Mouse (Mus musculus) cerebellum, postnatal 36 days (tissue): ENCODE data around the gene Bzw2.
A peak's percentile ranks its signal among the peaks of the same experiment; 100 is the strongest.

Experiments
- DNase-seq, 2 experiments: peaks; one replicate each; pipeline ENCODE4 v3.0.0; 2021 to 2022; ENCODE audit warnings: mixed read lengths in 2 of 2

Gene Bzw2

DNA sequence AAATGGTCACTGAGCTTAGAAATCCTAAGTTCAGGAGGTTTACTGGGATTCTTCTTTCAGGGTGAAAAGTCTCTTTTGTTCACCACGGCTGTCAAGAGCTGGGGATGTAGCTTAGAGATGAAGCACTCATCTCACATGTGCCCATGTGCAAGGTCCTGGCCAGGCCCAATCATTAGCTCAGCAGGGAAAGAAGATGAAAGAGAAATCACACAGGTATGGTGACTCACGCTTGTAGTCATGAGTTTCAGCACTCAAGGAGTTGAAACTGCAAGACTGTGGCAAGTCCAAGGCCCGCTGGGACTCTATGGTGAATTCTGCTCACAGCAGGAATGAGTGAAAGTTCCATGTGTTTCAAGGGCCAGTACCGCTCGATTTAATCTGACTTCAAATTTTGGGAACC is 23.8 kb downstream of the Bzw2 start:
- DNase-seq = no peak

DNA sequence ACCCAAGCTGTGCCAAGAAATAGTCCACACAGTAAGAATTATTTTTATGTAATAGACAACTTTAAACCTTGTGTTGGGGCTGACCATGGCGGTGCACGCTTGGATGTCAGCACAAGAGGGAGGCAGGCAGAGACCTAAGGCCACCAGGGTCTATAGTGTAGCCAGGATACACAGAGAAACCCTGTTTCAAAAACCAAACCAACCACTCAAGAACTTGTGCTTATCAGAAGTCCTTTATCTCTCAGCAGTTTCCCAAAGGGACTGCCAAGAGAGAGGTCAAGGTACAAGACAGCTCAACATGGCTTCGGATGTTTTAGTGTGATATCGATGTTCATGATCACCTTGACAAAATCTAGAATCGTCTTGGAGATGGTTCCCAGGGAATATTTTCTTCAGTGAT is 24.3 kb downstream of the Bzw2 start:
- DNase-seq = no peak

- no peak for DNase-seq
Observed at GRCm38 (mm10) chr12:36132668-36133067, 25.2 kb downstream of the Bzw2 start.

DNA sequence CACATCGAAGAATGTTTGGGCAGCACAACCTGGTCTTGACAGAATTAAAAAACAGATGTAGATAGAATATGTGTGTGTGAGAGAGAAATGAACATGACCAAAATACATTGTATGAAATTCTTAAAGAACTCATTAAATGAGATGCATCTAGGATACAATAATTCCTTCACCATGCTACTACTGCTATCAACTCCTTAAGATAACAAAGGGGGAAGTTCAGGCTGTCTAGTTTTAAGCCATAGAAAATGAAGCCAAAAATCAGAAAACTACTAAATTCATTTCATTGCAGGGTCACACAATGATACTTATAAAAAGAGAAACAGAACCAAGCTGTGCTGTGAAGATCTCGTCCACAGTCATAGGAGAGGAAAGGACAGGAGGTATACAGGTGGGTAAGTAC is 25.6 kb downstream of the Bzw2 start:
- no peak for DNase-seq

DNA sequence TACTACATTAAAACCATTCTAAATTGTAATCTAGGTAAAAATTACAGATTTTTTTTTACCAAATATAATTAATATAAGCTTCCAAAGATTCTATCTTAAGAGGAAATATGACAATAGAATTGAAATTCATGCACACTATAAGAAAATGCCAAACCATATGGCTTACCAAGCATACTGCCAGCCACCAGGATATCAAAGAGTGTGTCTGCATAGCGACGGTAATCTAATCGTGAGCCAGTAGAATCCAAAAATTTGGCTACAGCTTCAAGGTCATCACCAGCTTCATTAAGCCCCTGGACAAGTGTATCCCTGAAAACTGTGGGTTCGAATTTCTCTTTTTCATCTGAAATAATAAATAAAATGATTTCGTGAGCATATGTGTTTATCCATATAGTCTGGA is 28.1 kb downstream of the Bzw2 start:
- peak; percentile 20 to 26 for DNase-seq

- no peak for DNase-seq
Observed at GRCm38 (mm10) chr12:36126049-36126448, 31.8 kb downstream of the Bzw2 start.

GRCm38 (mm10) chr12:36119244-36119643 is 38.6 kb downstream of the Bzw2 start:
- DNase-seq = no peak

DNA sequence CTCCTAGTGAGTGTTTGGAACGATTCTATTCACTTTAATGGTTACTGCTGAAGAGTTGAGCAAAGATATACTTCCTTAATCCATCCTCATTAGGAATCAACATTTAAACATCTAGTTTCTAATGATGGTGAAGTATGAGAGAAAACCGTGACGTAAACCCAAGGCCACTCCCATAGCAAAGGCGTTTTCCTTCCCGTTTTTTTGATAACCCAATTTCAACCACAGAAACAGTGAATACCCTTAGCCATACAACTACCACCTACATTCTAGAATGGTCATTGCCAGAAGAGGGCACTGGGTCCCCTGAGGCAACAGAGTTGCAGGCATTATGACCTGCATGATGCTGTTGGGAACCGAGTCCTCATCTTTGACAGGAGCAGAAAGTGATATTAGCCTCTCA is 40.7 kb downstream of the Bzw2 start:
- no peak for DNase-seq

GRCm38 (mm10) chr12:36112081-36112480 is 45.8 kb downstream of the Bzw2 start:
- no peak for DNase-seq

DNA sequence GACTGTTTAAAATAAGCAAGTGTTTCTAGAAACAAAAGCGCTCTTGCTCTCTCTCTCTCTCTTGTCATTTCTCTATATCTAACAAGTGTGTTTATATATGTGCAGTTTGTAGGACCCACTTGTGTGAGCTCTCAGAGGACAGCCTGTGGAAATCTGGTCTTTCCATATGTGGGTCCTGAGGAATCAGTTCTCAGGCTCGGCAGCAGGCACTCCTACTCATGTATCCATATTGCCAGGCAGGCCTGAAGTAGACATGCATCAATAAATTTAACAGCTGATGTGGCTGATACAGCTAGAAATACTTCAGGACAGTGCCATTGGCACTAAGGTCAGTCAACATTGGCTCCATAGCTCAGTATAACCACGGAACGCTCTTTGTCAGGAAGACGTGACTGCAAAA is 46.8 kb downstream of the Bzw2 start:
- no peak for DNase-seq

DNA sequence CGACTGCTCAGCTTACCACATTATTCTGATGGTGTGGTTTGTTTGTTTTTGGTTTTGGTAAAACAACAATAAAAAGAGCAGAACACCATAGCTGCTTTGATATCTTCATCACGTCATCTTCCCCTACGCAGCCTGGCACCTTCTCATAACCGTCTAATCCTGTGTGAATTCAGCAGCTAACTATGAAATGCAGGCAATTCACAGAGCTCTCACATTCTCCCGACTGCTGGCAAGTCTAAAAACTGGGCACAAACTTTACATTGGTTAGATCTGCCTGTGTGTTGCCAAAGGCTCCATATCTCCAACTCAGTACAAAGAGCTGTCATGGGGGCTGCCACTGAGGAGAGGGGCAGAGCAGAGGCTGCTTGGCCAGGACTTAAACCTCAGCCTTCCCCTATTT is 47.4 kb downstream of the Bzw2 start:
- no peak for DNase-seq

DNA sequence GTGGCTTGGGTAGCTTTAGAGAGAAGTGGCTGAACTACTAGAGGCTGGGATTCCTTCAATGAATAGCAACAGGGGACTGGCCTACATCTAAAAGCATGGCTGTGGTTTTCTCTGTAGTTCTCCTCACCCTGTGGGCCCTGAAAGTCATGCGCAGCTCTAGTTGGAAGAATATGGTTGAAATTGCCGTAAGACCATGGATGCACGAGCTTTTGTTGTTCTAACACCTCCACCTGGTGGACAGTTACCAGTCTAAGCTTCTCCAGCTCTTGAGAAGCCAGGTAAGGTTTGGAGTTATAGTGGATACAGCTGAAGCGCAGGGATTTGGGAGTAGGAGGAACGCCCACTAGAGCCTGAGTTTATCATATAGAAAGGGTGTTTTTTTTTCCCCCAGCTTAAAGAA is 49.4 kb downstream of the Bzw2 start:
- DNase-seq = no peak

DNA sequence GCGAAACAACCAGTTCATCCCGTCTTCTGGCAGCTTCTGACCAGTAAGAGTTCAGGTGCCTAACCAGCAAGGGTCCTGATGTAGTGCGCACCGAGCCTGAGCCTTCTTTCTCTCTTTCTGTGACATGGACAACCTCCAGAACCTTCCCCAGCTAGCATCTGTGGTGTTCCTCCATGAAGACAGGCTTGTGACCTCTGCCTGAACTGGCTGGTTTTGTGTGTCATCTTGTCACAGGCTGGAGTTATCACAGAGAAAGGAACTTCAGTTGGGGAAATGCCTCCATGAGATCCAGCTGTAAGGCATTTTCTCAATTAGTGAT is 54.3 kb downstream of the Bzw2 start:
- DNase-seq = no peak

GRCm38 (mm10) chr12:36102733-36103591 is 54.9 kb downstream of the Bzw2 start:
- DNase-seq = no peak

DNA sequence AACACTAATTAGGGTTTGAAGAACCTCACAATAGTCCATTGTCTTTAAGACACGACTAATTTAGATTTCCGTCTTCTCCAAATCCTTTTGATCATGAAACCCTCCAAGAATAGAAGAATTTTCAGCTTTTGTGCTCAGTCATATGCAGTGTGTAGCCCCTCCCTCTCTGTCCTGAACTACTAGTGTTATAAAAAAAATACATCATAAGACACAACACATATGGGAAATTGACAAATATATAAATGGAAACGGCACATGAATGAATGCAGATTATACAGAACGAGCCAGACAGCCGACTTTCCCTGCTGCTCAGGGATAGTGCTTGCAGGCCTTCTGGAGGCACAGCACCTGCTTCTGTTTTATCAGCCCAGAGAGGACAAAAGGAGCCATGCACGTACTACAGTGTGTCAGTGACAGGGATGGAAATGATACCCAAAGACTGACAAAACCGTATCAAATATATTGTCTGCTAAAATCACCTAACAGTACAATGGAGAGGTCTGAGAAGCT is 62.5 kb downstream of the Bzw2 start:
- no peak for DNase-seq

DNA sequence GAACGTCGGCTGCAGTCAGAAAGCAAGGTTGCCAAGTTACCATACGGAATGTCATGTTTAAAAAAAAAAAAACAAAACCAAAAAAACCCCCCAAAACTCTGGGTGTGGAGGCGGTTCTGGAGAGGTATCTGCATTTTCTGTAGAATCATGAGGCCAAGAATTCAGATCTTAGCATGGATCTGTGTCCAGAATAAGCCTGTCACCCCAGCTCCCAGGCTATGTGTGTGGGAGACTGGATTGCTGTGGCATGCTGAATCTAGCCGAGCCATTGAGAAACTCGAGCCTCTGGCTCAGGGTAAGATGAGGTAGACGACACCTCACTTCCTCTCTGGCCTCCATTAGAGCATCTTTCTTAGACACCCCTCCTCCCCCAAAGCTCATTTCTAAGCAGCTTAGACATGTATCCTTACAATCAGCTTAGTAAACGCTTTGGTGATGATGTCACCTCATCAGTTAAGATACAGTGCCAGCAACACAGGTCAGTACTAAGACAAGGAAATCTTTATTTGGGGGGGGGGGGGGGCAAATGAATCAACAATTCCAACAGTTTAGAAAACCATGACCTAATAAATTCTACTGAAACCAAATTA is 64.7 kb downstream of the Bzw2 start:
- DNase-seq = no peak

- DNase-seq = no peak
Observed at GRCm38 (mm10) chr12:36091964-36092363, 65.9 kb downstream of the Bzw2 start.

DNA sequence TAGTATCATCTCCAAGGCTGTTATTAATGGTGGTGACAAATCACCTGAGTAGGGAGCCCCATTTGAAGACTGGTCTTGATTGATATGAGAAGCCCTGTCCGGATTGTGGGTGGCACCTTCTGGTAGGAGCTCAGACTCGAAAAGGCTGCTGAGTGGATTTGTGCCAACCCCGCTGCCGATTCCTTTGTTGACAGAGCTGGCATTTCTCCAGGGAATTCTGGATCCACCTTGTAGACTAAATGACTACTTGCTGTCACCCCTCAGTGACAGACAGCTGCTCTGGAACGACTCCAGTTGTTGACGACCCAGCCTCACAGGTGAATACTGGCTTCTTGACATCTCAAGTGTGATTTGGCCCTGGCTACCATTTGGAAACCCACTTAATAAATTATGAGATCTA is 68.7 kb downstream of the Bzw2 start:
- no peak for DNase-seq

- DNase-seq = no peak
Observed at GRCm38 (mm10) chr12:36088804-36089203, 69.1 kb downstream of the Bzw2 start.

- DNase-seq = no peak
Observed at GRCm38 (mm10) chr12:36085380-36085779, 72.5 kb downstream of the Bzw2 start.

DNA sequence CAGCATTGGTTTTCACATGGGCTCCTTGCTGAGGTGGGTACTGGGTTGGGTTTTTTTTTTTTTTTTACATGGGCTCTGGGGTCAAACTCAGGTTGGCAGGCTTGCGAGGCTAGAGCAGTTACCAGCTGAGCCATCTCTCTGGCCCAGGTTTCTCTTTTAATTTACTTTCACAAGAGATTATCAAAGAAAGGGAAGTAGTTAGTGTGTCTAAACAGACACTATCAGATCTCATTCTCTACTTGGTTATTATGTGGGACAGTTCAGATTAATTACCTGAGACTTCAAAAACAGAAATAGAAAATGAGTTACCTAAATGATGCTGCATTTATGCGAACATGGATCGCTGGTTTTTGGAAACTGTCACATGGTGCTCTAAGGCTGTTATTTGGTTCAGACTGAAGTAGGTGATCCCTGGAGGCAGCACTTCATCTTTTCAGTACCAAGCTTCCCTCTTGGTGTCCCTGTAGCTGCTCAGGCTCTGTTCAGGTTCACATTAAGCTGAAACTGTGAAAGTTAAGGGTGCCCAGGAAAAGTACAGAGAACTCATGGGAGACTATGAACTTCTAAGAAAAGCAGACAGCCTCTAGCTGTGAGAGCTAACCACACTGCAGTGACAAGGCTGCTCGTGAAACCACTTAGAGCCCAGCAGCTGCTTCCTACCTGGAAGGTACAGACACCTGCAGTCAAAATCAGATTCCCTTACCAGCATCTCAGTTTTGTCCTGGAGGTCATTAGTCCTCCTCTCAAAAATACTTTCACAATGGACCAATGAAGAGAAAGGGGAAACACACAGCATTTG is 79.6 kb downstream of the Bzw2 start:
- DNase-seq = no peak

DNA sequence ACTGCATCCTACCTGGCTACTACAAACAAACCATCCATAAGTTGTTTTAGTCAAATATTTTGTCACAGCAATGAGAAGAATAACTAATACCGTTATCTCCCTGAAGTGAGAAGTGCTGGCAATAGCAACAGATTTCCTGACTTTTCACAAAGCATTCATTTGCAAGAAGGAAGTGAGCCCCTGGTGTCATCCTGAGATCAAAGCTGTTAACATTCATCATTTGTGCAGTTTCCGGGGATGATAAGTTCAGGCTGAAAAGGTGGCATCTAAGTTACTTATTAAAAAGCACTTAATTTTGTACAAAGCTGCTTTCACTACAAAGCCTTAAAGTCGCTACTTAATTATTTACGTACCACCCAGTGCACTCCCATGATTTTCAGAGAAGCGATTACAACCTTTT is 85.0 kb downstream of the Bzw2 start:
- DNase-seq = no peak

- no peak for DNase-seq
Observed at GRCm38 (mm10) chr12:36070231-36070630, 87.6 kb downstream of the Bzw2 start.

- DNase-seq = no peak
Observed at GRCm38 (mm10) chr12:36067538-36067937, 90.3 kb downstream of the Bzw2 start.
